18 mouse cellular contexts compared by ENCODE assay signal in genomic region chr13:18790086-18790485, GRCm38 (mm10).
DNase-seq lines count a peak whose midpoint lies in the region; ATAC-seq and TF ChIP-seq lines count a peak whose summit lies in the region.
"Had no signal": no experiment of that assay in that cellular context is flagged by ENCODE, and none has a peak within 500 bp of the region (broad histone marks: within the 10 kb centered on the region; RNA-seq: fewer than 3 reads in every experiment).

No protein-coding gene starts in this region.

- no peaks in the 10 kb centered on the region for H3K27me3 ChIP-seq in forebrain, embryonic 14.5 days (replicated peaks; ENCODE audit: control insufficient read depth, insufficient read depth, low read length)
- no peaks in the 10 kb centered on the region for H3K27me3 ChIP-seq in forebrain, embryonic 10.5 days (ENCODE audit: poor library complexity, severe bottlenecking)
- H3K27me3 ChIP-seq in heart, postnatal 0 days (ENCODE audit: control insufficient read depth, insufficient read depth, low read length): no peaks in the 10 kb centered on the region
- no peaks in the 10 kb centered on the region for H3K27me3 ChIP-seq in heart, embryonic 11.5 days (ENCODE audit: control insufficient read depth, insufficient read depth, low read length)
- no peaks in the 10 kb centered on the region for H3K27me3 ChIP-seq in lung, embryonic 15.5 days
- H3K27me3 ChIP-seq in embryonic facial prominence, embryonic 14.5 days (replicated peaks; ENCODE audit: control insufficient read depth, insufficient read depth, low read length): no peaks in the 10 kb centered on the region
- H3K27me3 ChIP-seq: embryonic facial prominence, embryonic 15.5 days; kidney, embryonic 15.5 days; limb, embryonic 12.5 days; Patski had no signal

- no peaks in the 10 kb centered on the region for H3K9me3 ChIP-seq in forebrain, embryonic 14.5 days (replicated peaks; ENCODE audit: control insufficient read depth, low read length)
- no peaks in the 10 kb centered on the region for H3K9me3 ChIP-seq in forebrain, embryonic 10.5 days
- H3K9me3 ChIP-seq in heart, postnatal 0 days (replicated peaks; ENCODE audit: control insufficient read depth, low read length): no peaks in the 10 kb centered on the region
- H3K9me3 ChIP-seq in heart, embryonic 11.5 days (replicated peaks; ENCODE audit: control insufficient read depth, low read length): no peaks in the 10 kb centered on the region
- H3K9me3 ChIP-seq in lung, embryonic 15.5 days: no peaks in the 10 kb centered on the region
- no peaks in the 10 kb centered on the region for H3K9me3 ChIP-seq in embryonic facial prominence, embryonic 14.5 days (ENCODE audit: control insufficient read depth, low read length)
- H3K9me3 ChIP-seq: embryonic facial prominence, embryonic 15.5 days; kidney, embryonic 15.5 days; limb, embryonic 12.5 days; midbrain, embryonic 10.5 days had no signal

- H3K36me3 ChIP-seq in forebrain, embryonic 14.5 days (ENCODE audit: control insufficient read depth, insufficient read depth, low read length): no peaks in the 10 kb centered on the region
- no peaks in the 10 kb centered on the region for H3K36me3 ChIP-seq in forebrain, embryonic 10.5 days (replicated peaks)
- no peaks in the 10 kb centered on the region for H3K36me3 ChIP-seq in heart, postnatal 0 days (replicated peaks; ENCODE audit: control insufficient read depth, insufficient read depth, low read length)
- H3K36me3 ChIP-seq in heart, embryonic 11.5 days (ENCODE audit: control insufficient read depth, insufficient read depth, low read length): no peaks in the 10 kb centered on the region
- no peaks in the 10 kb centered on the region for H3K36me3 ChIP-seq in lung, embryonic 15.5 days
- no peaks in the 10 kb centered on the region for H3K36me3 ChIP-seq in embryonic facial prominence, embryonic 14.5 days (ENCODE audit: control insufficient read depth, insufficient read depth, low read length)
- H3K36me3 ChIP-seq: embryonic facial prominence, embryonic 15.5 days; kidney, embryonic 15.5 days; limb, embryonic 12.5 days; midbrain, embryonic 10.5 days had no signal

- ATAC-seq in forebrain, embryonic 14.5 days: no peak; the same call in 1 of the 2 replicates
- ATAC-seq in heart, postnatal 0 days (ENCODE audit: insufficient read depth, low read depth): 0 out of 2 replicates have a peak, but pooled peaks have one; percentile 41
- ATAC-seq in heart, embryonic 11.5 days (replicated peaks; ENCODE audit: insufficient number of reproducible peaks, low FRiP score, low TSS enrichment): no peak
- ATAC-seq in lung, embryonic 15.5 days (ENCODE audit: borderline replicate concordance, extremely low read depth, low FRiP score, low TSS enrichment): no peak
- no peak for ATAC-seq in embryonic facial prominence, embryonic 14.5 days (ENCODE audit: low read depth)
- ATAC-seq: inflammation-experienced regulatory T-cells, adult 6 months; liver, postnatal 0 days; Patski had no signal

- H3K9ac ChIP-seq in forebrain, embryonic 14.5 days (ENCODE audit: low read length): no peak overlapping the region
- H3K9ac ChIP-seq in heart, postnatal 0 days (replicated peaks; ENCODE audit: low read depth, low read length): no peak overlapping the region
- no peak overlapping the region for H3K9ac ChIP-seq in heart, embryonic 11.5 days (ENCODE audit: low read depth, low read length)
- no peak overlapping the region; the same call in 1 of the 2 replicates for H3K9ac ChIP-seq in lung, embryonic 15.5 days
- H3K9ac ChIP-seq in embryonic facial prominence, embryonic 14.5 days (ENCODE audit: low read depth, low read length): no peak overlapping the region
- H3K9ac ChIP-seq: embryonic facial prominence, embryonic 15.5 days; kidney, embryonic 15.5 days; limb, embryonic 12.5 days; liver, postnatal 0 days had no signal

- WGBS in forebrain, embryonic 14.5 days: 65% methylated on average over 6 of the region's 6 CpGs
- 87% methylated on average over 6 of the region's 6 CpGs for WGBS in forebrain, embryonic 10.5 days
- WGBS in heart, postnatal 0 days: 26% methylated on average over 6 of the region's 6 CpGs
- WGBS in heart, embryonic 11.5 days (ENCODE audit: insufficient replicate concordance): 63% methylated on average over 6 of the region's 6 CpGs
- 62% methylated on average over 6 of the region's 6 CpGs for WGBS in lung, embryonic 15.5 days
- 76% methylated on average over 6 of the region's 6 CpGs for WGBS in embryonic facial prominence, embryonic 14.5 days

- peak; percentile 17 for DNase-seq in forebrain, embryonic 14.5 days (ENCODE audit: low spot score)
- DNase-seq in forebrain, embryonic 10.5 days (ENCODE audit: extremely low spot score, low spot score): no peak
- peak; percentile 36 for DNase-seq in heart, postnatal 0 days (ENCODE audit: low spot score)
- no peak for DNase-seq in lung, postnatal 25 days (ENCODE audit: low spot score)
- peak; percentile 54 for DNase-seq in embryonic facial prominence, embryonic 14.5 days (ENCODE audit: low spot score)
- DNase-seq in spleen, postnatal 14 days (ENCODE audit: low spot score in 2 of 2): no peak
- DNase-seq: cerebellum, adult 18-20 months; gastrocnemius, postnatal 36 days; liver, postnatal 0 days had no signal

- no peak overlapping the region for H3K4me3 ChIP-seq in forebrain, embryonic 14.5 days (ENCODE audit: low read depth, low read length)
- H3K4me3 ChIP-seq in forebrain, embryonic 10.5 days: no peak overlapping the region
- H3K4me3 ChIP-seq in heart, postnatal 0 days (ENCODE audit: low read depth, low read length): peak overlapping the region; percentile 19
- no peak overlapping the region for H3K4me3 ChIP-seq in heart, embryonic 11.5 days (ENCODE audit: low read depth, low read length)
- no peak overlapping the region for H3K4me3 ChIP-seq in lung, embryonic 15.5 days
- H3K4me3 ChIP-seq in embryonic facial prominence, embryonic 14.5 days (ENCODE audit: low read depth, low read length): no peak overlapping the region
- H3K4me3 ChIP-seq: embryonic facial prominence, embryonic 15.5 days; kidney, embryonic 15.5 days; left cerebral cortex, adult 2 months; limb, embryonic 12.5 days; midbrain, embryonic 10.5 days had no signal

- TF ChIP-seq EP300 in heart, postnatal 0 days (IDR thresholded peaks at IDR 0.05; ENCODE audit: low read depth): no peak

- no peaks in the 10 kb centered on the region; the same call in 1 of the 2 replicates for H3K4me1 ChIP-seq in forebrain, embryonic 14.5 days (ENCODE audit: control insufficient read depth, insufficient read depth, low read length)
- H3K4me1 ChIP-seq in forebrain, embryonic 10.5 days: peaks cover 12% of the 10 kb centered on the region; the same call in 1 of the 2 replicates
- H3K4me1 ChIP-seq in heart, postnatal 0 days (ENCODE audit: control insufficient read depth, insufficient read depth): peaks cover 9% of the 10 kb centered on the region
- peaks cover 6% of the 10 kb centered on the region; the same call in 1 of the 2 replicates for H3K4me1 ChIP-seq in heart, embryonic 11.5 days (ENCODE audit: control insufficient read depth, insufficient read depth, low read length)
- peaks cover 5% of the 10 kb centered on the region; the same call in 1 of the 2 replicates for H3K4me1 ChIP-seq in lung, embryonic 15.5 days
- 0 out of 2 replicates have a peak, but pooled peaks cover 10% of the 10 kb centered on the region for H3K4me1 ChIP-seq in embryonic facial prominence, embryonic 14.5 days (ENCODE audit: control insufficient read depth, insufficient read depth, low read length)

- H3K27ac ChIP-seq in forebrain, embryonic 14.5 days (ENCODE audit: low read depth, low read length): no peak overlapping the region
- H3K27ac ChIP-seq in forebrain, embryonic 10.5 days: no peak overlapping the region
- H3K27ac ChIP-seq in heart, postnatal 0 days (ENCODE audit: low read depth): peak overlapping the region; percentile 18; the same call in 1 of the 2 replicates
- H3K27ac ChIP-seq in heart, embryonic 11.5 days (ENCODE audit: low read depth, low read length): no peak overlapping the region
- H3K27ac ChIP-seq in lung, embryonic 15.5 days: no peak overlapping the region
- peak overlapping the region; percentile 4; the same call in 1 of the 2 replicates for H3K27ac ChIP-seq in embryonic facial prominence, embryonic 14.5 days (replicated peaks; ENCODE audit: low read depth, low read length)
- H3K27ac ChIP-seq: embryonic facial prominence, embryonic 15.5 days; left cerebral cortex, adult 2 months; limb, embryonic 12.5 days; midbrain, embryonic 10.5 days had no signal

- H3K4me2 ChIP-seq in forebrain, embryonic 14.5 days (ENCODE audit: low read length): no peak overlapping the region
- H3K4me2 ChIP-seq in heart, postnatal 0 days (ENCODE audit: low read depth, low read length): peak overlapping the region; percentile 31
- H3K4me2 ChIP-seq in heart, embryonic 11.5 days: no peak overlapping the region
- H3K4me2 ChIP-seq in lung, embryonic 15.5 days: peak overlapping the region; percentile 18; the same call in 1 of the 2 replicates
- H3K4me2 ChIP-seq in embryonic facial prominence, embryonic 14.5 days (ENCODE audit: low read depth, low read length): no peak overlapping the region
- H3K4me2 ChIP-seq: embryonic facial prominence, embryonic 15.5 days; kidney, embryonic 15.5 days; limb, embryonic 12.5 days had no signal

- no peak for TF ChIP-seq CTCF in heart, postnatal 0 days (IDR thresholded peaks at IDR 0.05; ENCODE audit: low read depth)

Comparison
In these comparisons a context has a peak if more than half of its experiments do, and no peak if none do; other contexts are left out.
1. DNase-seq: peak in forebrain, embryonic 14.5 days (single experiment), heart, postnatal 0 days (single experiment) and embryonic facial prominence, embryonic 14.5 days (single experiment); none in forebrain, embryonic 10.5 days (single experiment), lung, postnatal 25 days (single experiment) and spleen, postnatal 14 days (0 of 2).
2. H3K27ac ChIP-seq: peak in heart, postnatal 0 days (single experiment) and embryonic facial prominence, embryonic 14.5 days (single experiment); none in forebrain, embryonic 14.5 days (single experiment), forebrain, embryonic 10.5 days (single experiment), heart, embryonic 11.5 days (single experiment) and lung, embryonic 15.5 days (single experiment).
3. H3K4me2 ChIP-seq: peak in heart, postnatal 0 days (single experiment) and lung, embryonic 15.5 days (single experiment); none in forebrain, embryonic 14.5 days (single experiment), heart, embryonic 11.5 days (single experiment) and embryonic facial prominence, embryonic 14.5 days (single experiment).